Mouse (Mus musculus) limb, embryonic 11.5 days (tissue): ENCODE results near the gene Lemd1. TPM values are rescaled to one million over a fixed set of nuclear protein-coding genes. Genes with fewer than 3 reads are reported as not detected.

ENCODE experiments used
- ATAC-seq: fragments of 200-750 bp; cut with Nextera tagmentation; 2 replicates; pipeline ENCODE4 v1.8.0; 2017; ENCODE audit warnings: low read depth; ENCODE audit not compliant: insufficient number of reproducible peaks, low FRiP score, low TSS enrichment
- DNase-seq: peaks from one replicate; pipeline ENCODE4 v3.0.0-alpha.2; 2015; ENCODE audit warnings: low spot score
- H3K27ac ChIP-seq: fragments of 300-500 bp; sonication (generic); replicated peaks from 2 replicates; pipeline ENCODE4 v1.5.1; 2014; ENCODE audit warnings: low read depth, mild to moderate bottlenecking, low read length
- H3K27me3 ChIP-seq: fragments of 300-500 bp; sonication (generic); 2 replicates; pipeline ENCODE4 v1.6.1; 2014; ENCODE audit warnings: mild to moderate bottlenecking, low read length, mixed read lengths; ENCODE audit not compliant: control insufficient read depth, insufficient read depth
- H3K36me3 ChIP-seq: fragments of 300-500 bp; sonication (generic); 2 replicates; pipeline ENCODE4 v1.6.1; 2014; ENCODE audit warnings: mild to moderate bottlenecking, low read length, moderate library complexity, mixed read lengths; ENCODE audit not compliant: control insufficient read depth, insufficient read depth
- H3K4me1 ChIP-seq: fragments of 300-500 bp; sonication (generic); 2 replicates; pipeline ENCODE4 v1.6.1; 2014; ENCODE audit warnings: low read length, mixed read lengths; ENCODE audit not compliant: control insufficient read depth, insufficient read depth
- H3K4me2 ChIP-seq: fragments of 300-500 bp; sonication (generic); 2 replicates; pipeline ENCODE4 v1.6.1; 2014; ENCODE audit warnings: low read depth, mild to moderate bottlenecking, moderate library complexity; ENCODE audit not compliant: severe bottlenecking
- H3K4me3 ChIP-seq: fragments of 300-500 bp; sonication (generic); 2 replicates; pipeline ENCODE4 v1.5.1; 2014; ENCODE audit warnings: low read depth, low read length
- H3K9ac ChIP-seq: fragments of 300-500 bp; sonication (generic); 2 replicates; pipeline ENCODE4 v1.6.1; 2014; ENCODE audit warnings: mild to moderate bottlenecking, low read length
- H3K9me3 ChIP-seq: fragments of 300-500 bp; sonication (generic); 2 replicates; pipeline ENCODE4 v1.6.1; 2016; ENCODE audit warnings: low read length; ENCODE audit not compliant: control insufficient read depth
- WGBS: fragments of 180-500 bp; shearing (Covaris S2); extraction: QIAGEN DNeasy Blood & Tissue Kit; methylation state at CpG from one replicate; pipeline ENCODE4 v1.1.7; 2014; 5-methylcytosine and 5-hydroxymethylcytosine counted together
- polyA plus RNA-seq: library from polyadenylated mRNA; unstranded; fragments of >200 nt; fragmentation: Nextera tagmentation; extraction: Ambion mirVana; gene quantifications from 2 replicates; pipeline ENCODE4 v1.2.1, GENCODE M21; 2014

Lemd1 gene
- polyA plus RNA-seq, 1 experiment from 2014 or later = 1.2 TPM

DNA sequence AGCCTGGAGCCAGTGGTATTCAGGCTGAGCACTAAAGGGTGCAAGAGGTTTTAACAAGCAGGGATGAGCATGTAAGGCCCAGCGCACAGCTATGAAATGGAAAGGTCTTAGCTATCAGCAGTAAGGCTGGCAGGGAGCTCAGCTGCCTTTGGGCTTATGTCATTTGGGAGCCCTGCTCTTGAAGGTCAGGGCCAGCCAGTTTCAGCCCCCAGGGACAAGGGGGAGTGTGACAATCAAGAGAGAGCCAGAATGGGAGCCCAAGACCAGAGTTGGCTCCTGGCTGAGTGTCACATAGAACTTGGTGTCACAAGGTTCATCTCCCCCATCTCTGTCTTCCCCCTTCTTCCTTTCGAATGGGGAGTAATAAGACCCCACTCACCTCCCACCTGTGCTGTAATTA lies 96.2 kb downstream of the Lemd1 start:
- H3K36me3 ChIP-seq = no peaks in the 10 kb centered on the region
- H3K27ac ChIP-seq = no peak overlapping the region
- no peak overlapping the region for H3K4me3 ChIP-seq
- no peak overlapping the region for H3K4me2 ChIP-seq
- 77% methylated on average over 2 of the region's 2 CpGs for WGBS
- no peak overlapping the region for H3K9ac ChIP-seq
- no peak for ATAC-seq
- H3K4me1 ChIP-seq = peaks cover 14% of the 10 kb centered on the region
- no peaks in the 10 kb centered on the region for H3K9me3 ChIP-seq
- no peak for DNase-seq
- no peaks in the 10 kb centered on the region for H3K27me3 ChIP-seq

DNA sequence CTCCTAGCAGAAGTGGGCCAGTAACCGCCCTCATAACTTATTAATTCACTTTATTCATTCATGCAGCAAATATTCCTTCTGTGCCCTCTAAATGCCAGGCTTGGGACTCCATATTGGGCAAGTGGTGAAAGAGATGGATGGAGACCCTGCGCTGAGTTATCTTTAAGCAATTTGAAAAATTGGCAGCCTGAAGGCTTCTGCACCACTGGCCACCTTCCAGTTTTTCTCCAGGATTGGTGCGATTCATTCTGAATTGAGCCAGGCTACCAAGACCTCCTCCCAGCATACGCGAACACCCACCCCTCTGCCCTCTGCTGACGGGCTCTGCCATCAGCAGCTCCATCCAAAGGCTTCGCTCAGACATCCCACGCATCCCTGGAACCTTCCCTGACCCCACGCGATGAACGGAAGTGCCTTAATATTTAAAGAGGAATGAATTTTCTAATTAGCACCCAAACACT lies 96.8 kb downstream of the Lemd1 start:
- Histone ChIP-seq H3K4me3 (no peak overlapping the region), H3K36me3 (no peaks in the 10 kb centered on the region), H3K4me2 (no peak overlapping the region), H3K27ac (no peak overlapping the region), H3K9ac (no peak overlapping the region), H3K4me1 (peaks cover 20% of the 10 kb centered on the region), H3K27me3 (no peaks in the 10 kb centered on the region), H3K9me3 (no peaks in the 10 kb centered on the region)
- DNase-seq (no peak), ATAC-seq (no peak)
- WGBS = 21% methylated on average over 11 of the region's 11 CpGs

DNA sequence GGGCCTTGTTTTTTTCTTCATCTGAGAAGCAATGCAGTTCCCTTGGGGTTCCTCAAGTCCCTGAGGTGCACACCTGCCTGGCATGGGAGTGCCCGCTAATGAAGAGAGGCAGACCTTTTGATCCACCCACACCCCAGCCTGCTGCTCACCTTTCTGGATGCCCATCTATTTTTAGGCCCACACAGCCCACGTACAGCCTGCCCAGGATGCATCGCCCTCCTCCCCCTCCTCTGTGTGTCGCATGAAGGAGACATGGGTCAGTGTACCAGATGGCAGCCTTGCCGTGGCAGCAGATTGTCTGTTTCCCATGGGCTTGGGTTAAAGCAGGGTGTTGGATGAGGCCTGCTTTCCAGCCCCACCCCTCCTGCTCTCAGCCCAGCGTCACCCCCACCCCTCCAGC lies 98.7 kb downstream of the Lemd1 start:
- Histone ChIP-seq H3K4me1 (peaks cover 22% of the 10 kb centered on the region), H3K4me3 (no peak overlapping the region), H3K9ac (no peak overlapping the region), H3K27me3 (no peaks in the 10 kb centered on the region), H3K36me3 (no peaks in the 10 kb centered on the region), H3K4me2 (no peak overlapping the region), H3K27ac (no peak overlapping the region), H3K9me3 (no peaks in the 10 kb centered on the region)
- DNase-seq (no peak), ATAC-seq (no peak)
- WGBS = 83% methylated on average over 6 of the region's 6 CpGs

DNA sequence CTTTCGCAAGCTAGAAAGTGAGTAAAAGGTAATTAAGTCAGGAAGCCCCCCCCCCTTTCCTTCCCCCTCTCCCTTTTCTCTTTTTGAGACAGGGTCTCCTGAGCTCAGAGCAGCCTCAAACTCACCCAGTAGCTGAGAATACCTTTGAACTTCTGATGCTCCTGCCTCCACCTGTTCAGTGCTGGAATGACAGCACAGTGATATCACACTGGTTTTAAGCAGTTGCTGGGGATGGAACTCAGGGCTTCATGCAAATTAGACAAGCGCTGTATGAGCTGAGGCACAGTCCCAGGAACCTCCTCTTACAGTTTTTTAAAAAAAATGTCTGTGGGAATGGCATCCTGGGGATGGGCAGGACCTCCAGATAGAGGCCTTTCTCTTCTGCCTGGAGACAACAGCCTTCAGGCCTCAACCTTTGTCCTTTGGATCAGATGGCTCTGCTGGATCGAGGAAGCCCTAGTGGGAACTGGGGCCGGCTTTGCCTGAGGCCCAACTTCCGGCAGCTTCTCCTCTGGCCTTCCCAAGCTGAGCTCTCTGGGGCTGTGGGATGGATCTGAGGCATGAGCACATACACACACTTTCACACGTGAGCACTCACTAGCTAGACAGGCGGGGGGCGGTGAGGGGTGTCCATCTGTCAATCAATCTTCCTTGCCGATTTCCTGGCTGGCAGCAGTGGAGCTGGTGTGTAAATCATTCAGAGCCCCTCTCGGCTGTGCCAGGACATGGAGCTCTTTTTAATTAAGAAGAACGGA lies 99.9 kb downstream of the Lemd1 start:
- no peak overlapping the region for H3K4me2 ChIP-seq
- ATAC-seq = no peak
- no peak overlapping the region for H3K4me3 ChIP-seq
- no peaks in the 10 kb centered on the region for H3K36me3 ChIP-seq
- H3K27ac ChIP-seq = no peak overlapping the region; the same call in 1 of the 2 replicates
- peaks cover 22% of the 10 kb centered on the region for H3K4me1 ChIP-seq
- DNase-seq = no peak
- no peaks in the 10 kb centered on the region for H3K9me3 ChIP-seq
- no peaks in the 10 kb centered on the region; the same call in 1 of the 2 replicates for H3K27me3 ChIP-seq
- H3K9ac ChIP-seq = no peak overlapping the region
- 28% methylated on average over 11 of the region's 11 CpGs for WGBS

DNA sequence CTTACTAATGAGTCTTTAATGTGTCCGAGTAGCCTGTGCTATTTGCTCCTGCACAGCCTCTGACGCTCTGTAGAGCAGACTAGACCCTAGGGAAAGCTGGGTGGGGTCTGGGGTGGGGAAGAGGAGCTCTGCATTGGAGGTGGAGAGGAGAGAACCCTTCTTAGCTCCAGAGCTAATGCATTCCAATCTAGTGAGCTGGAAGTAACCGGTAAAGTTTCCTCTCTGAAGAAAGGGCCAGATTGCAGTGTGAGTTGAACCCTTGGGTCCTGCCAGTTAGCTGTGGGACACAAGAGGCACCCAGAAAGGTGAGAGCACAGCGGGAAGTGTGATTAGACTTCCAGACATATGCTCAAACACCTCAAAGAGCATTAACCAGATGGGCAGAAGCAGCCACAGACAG lies 100.5 kb downstream of the Lemd1 start:
- H3K36me3 ChIP-seq = no peaks in the 10 kb centered on the region
- no peak overlapping the region for H3K9ac ChIP-seq
- no peak for DNase-seq
- WGBS = 22% methylated on average over 4 of the region's 4 CpGs
- H3K4me2 ChIP-seq = no peak overlapping the region
- no peak overlapping the region for H3K4me3 ChIP-seq
- no peaks in the 10 kb centered on the region; the same call in 1 of the 2 replicates for H3K27me3 ChIP-seq
- ATAC-seq = no peak
- H3K27ac ChIP-seq = no peak overlapping the region; the same call in 1 of the 2 replicates
- H3K9me3 ChIP-seq = no peaks in the 10 kb centered on the region
- H3K4me1 ChIP-seq = peaks cover 22% of the 10 kb centered on the region

DNA sequence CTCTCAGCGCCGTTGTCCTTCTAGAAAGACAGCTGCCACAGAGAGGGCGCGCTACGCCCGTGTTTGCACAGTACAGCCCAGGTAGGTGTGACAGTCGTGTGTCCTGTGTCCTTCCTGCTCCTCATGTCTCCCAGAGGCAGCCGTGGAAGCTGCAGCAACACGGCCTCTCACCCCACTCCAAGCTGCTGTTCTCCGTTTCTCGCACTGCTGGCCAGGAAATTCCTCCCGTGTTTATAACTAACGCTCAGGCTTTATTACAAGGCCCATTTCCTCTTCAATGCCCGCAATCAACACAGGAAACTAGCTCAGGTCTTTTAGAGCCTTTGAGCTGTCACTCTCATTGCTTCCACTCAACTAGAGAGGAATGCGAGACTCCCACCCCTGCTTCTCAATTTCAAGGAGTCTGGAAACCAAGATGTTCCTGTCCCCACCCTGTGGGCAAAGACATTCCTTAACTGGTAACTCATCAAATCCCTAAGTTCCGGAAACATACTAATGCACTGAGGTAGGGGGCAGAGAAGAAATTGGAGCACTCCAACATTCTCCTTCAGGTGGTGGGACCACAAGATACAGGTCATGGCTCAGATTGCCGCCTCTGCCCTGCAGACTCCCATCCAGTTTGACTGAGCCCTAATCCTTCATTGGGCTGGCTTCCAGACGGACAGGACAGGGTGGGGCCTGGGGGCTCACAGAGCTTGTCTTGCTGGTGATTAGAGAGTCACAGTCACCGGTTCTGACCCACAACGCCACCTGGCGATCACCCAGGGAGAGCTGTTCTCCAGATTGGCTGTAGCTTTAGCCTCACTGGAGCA lies 101.3 kb downstream of the Lemd1 start:
- peak; percentile 54 for DNase-seq
- H3K4me2 ChIP-seq = no peak overlapping the region
- no peak overlapping the region for H3K4me3 ChIP-seq
- H3K27me3 ChIP-seq = peaks cover 5% of the 10 kb centered on the region; the same call in 1 of the 2 replicates
- H3K9ac ChIP-seq = no peak overlapping the region
- H3K27ac ChIP-seq = no peak overlapping the region
- no peaks in the 10 kb centered on the region for H3K9me3 ChIP-seq
- H3K36me3 ChIP-seq = no peaks in the 10 kb centered on the region
- H3K4me1 ChIP-seq = peaks cover 22% of the 10 kb centered on the region
- 34% methylated on average over 21 of the region's 21 CpGs for WGBS
- ATAC-seq = no peak

DNA sequence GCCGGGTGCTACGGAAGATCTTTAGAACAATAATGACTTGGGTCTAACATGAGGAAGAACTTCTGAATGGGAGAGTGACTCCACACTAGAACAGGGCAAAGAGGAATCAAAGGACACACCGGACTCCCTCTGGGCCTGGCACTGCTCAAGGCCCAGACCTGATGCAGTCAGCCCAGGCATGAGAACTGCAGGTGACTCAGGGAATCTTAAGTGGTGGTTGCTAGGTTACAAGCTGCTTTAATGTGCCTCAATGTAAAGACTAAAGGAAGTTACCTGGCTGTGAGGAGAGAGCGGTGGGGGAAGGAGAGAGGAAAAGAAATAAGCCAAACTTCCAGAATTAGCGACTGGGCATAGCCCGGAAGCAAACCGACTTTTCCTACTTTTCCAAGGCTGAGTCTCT lies 104.3 kb downstream of the Lemd1 start:
- no peak for ATAC-seq
- H3K27ac ChIP-seq = no peak overlapping the region
- no peaks in the 10 kb centered on the region for H3K36me3 ChIP-seq
- WGBS = 79% methylated on average over 7 of the region's 7 CpGs
- no peak overlapping the region for H3K4me3 ChIP-seq
- H3K27me3 ChIP-seq = peaks cover 29% of the 10 kb centered on the region
- DNase-seq = no peak
- no peaks in the 10 kb centered on the region for H3K9me3 ChIP-seq
- H3K9ac ChIP-seq = no peak overlapping the region
- H3K4me1 ChIP-seq = peaks cover 31% of the 10 kb centered on the region
- no peak overlapping the region for H3K4me2 ChIP-seq

DNA sequence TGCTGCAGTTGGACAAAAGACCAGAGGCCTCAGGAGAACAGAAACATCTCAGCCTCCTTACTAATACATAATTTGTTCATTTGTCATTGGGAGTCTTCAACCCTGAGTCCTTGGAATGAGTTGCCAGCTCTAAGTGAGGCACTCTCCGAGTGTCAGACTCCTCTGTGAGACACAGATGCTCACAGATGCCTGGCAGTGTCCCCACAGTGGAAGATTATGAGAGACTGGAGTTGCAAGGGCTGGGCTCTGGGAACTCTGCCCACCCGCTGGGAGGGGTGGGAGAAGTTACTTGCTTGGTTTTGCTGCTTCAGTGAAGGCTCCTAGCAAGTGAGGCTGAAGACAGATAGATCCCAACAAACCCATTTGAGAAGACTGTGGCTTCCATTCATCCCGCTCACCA lies 104.8 kb downstream of the Lemd1 start:
- peaks cover 29% of the 10 kb centered on the region for H3K27me3 ChIP-seq
- H3K9ac ChIP-seq = no peak overlapping the region; the same call in 1 of the 2 replicates
- H3K4me2 ChIP-seq = no peak overlapping the region
- H3K27ac ChIP-seq = no peak overlapping the region
- WGBS = 62% methylated on average over 3 of the region's 3 CpGs
- no peaks in the 10 kb centered on the region for H3K9me3 ChIP-seq
- ATAC-seq = no peak
- peaks cover 30% of the 10 kb centered on the region for H3K4me1 ChIP-seq
- no peaks in the 10 kb centered on the region for H3K36me3 ChIP-seq
- DNase-seq = no peak
- no peak overlapping the region for H3K4me3 ChIP-seq
